Mouse (Mus musculus) intestine, postnatal 0 days (tissue): ENCODE data around the gene Adcy10. TPM values are rescaled to one million over a fixed set of nuclear protein-coding genes. Genes with fewer than 3 reads are reported as not detected.

Experiments
- ATAC-seq: fragments of 200-750 bp; cut with Nextera tagmentation; 2 replicates; pipeline ENCODE4 v1.8.0; 2017; ENCODE audit warnings: mild to moderate bottlenecking, moderate TSS enrichment, moderate library complexity
- H3K27ac ChIP-seq: fragments of 300-500 bp; sonication (generic); 2 replicates; pipeline ENCODE4 v1.5.1; 2014; ENCODE audit warnings: mild to moderate bottlenecking, low read depth, low read length, moderate library complexity
- H3K27me3 ChIP-seq: fragments of 300-500 bp; sonication (generic); replicated peaks from 2 replicates; pipeline ENCODE4 v1.6.1; 2014; ENCODE audit warnings: low read length, mixed read lengths; ENCODE audit not compliant: control insufficient read depth, insufficient read depth
- H3K36me3 ChIP-seq: fragments of 300-500 bp; sonication (generic); 2 replicates; pipeline ENCODE4 v1.6.1; 2014; ENCODE audit warnings: mild to moderate bottlenecking, moderate library complexity; ENCODE audit not compliant: control insufficient read depth, insufficient read depth
- H3K4me1 ChIP-seq: fragments of 300-500 bp; sonication (generic); replicated peaks from 2 replicates; pipeline ENCODE4 v1.6.1; 2014; ENCODE audit warnings: antibody characterized with exemption, low read length, mixed read lengths; ENCODE audit not compliant: control insufficient read depth, insufficient read depth
- H3K4me2 ChIP-seq: fragments of 300-500 bp; sonication (generic); replicated peaks from 2 replicates; pipeline ENCODE4 v1.6.1; 2014; ENCODE audit warnings: low read depth, mild to moderate bottlenecking, moderate library complexity
- H3K4me3 ChIP-seq: fragments of 300-500 bp; sonication (generic); 2 replicates; pipeline ENCODE4 v1.5.1; 2014; ENCODE audit warnings: low read depth, low read length
- H3K9ac ChIP-seq: fragments of 300-500 bp; sonication (generic); 2 replicates; pipeline ENCODE4 v1.6.1; 2014; ENCODE audit warnings: mild to moderate bottlenecking, low read depth, low read length
- H3K9me3 ChIP-seq: fragments of 300-500 bp; sonication (generic); 2 replicates; pipeline ENCODE4 v1.6.1; 2016; ENCODE audit warnings: mixed run types; ENCODE audit not compliant: control insufficient read depth
- CTCF ChIP-seq: sonication (generic); IDR thresholded peaks from 2 replicates; pipeline ENCODE4 v1.5.1; 2016; ENCODE audit warnings: low read depth, mild to moderate bottlenecking, control low read depth, antibody characterized with exemption, moderate library complexity
- WGBS: fragments of 180-500 bp; shearing (Covaris S2); extraction: QIAGEN DNeasy Blood & Tissue Kit; methylation state at CpG from one replicate; pipeline ENCODE4 v1.1.7; 2014; 5-methylcytosine and 5-hydroxymethylcytosine counted together
- polyA plus RNA-seq: library from polyadenylated mRNA; unstranded; fragments of >200 nt; fragmentation: Nextera tagmentation; extraction: Ambion mirVana; gene quantifications from 2 replicates; pipeline ENCODE4 v1.2.1, GENCODE M21; 2015

Adcy10 gene
- polyA plus RNA-seq, 1 experiment from 2014 or later = not detected

GRCm38 (mm10) chr1:165459503-165460181 lies 25.3 kb upstream of the Adcy10 start:
- Histone ChIP-seq H3K9me3 (no peaks in the 10 kb centered on the region), H3K27me3 (no peaks in the 10 kb centered on the region), H3K27ac (peak overlapping the region; percentile 97), H3K9ac (peak overlapping the region; percentile 90), H3K4me3 (peak overlapping the region; percentile 97), H3K4me1 (no peaks in the 10 kb centered on the region), H3K4me2 (peak overlapping the region; percentile 80), H3K36me3 (no peaks in the 10 kb centered on the region)
- TF ChIP-seq CTCF = no peak; the same call in 1 of the 2 replicates
- ATAC-seq = peak; percentile 0
- under 1% methylated on average over 54 of the region's 60 CpGs for WGBS

- peak; percentile 67 for TF ChIP-seq CTCF
- 0% methylated on average over 26 of the region's 37 CpGs for WGBS
- H3K9ac ChIP-seq = peak within 1 kb of the TSS; percentile 90
Measured at GRCm38 (mm10) chr1:165460360-165460800, 24.6 kb upstream of the Adcy10 start, which contains the start of the genes Dcaf6 and Mpc2. Gene Dcaf6 (minus strand): TSS chr1:165460475. Gene Mpc2 (plus strand): TSS chr1:165460637.

GRCm38 (mm10) chr1:165460801-165461377 lies 24.1 kb upstream of the Adcy10 start:
- H3K27me3 ChIP-seq = no peaks in the 10 kb centered on the region
- WGBS = 0% methylated on average over 40 of the region's 41 CpGs
- H3K4me3 ChIP-seq = peak overlapping the region; percentile 97
- no peaks in the 10 kb centered on the region for H3K36me3 ChIP-seq
- H3K9me3 ChIP-seq = no peaks in the 10 kb centered on the region
- ATAC-seq = peak; percentile 95
- peak overlapping the region; percentile 81 for H3K4me2 ChIP-seq
- no peaks in the 10 kb centered on the region for H3K4me1 ChIP-seq
- H3K9ac ChIP-seq = peak overlapping the region; percentile 90
- peak; percentile 73 for TF ChIP-seq CTCF
- H3K27ac ChIP-seq = peak overlapping the region; percentile 97

More at GRCm38 (mm10) chr1:165460360-165460800, 24.6 kb upstream of the Adcy10 start, which contains the start of the genes Dcaf6 and Mpc2:
- peak within 1 kb of the TSS; percentile 97 for H3K4me3 ChIP-seq
- no peaks in the 10 kb centered on the region for H3K36me3 ChIP-seq
- H3K27me3 ChIP-seq = no peaks in the 10 kb centered on the region
- H3K27ac ChIP-seq = peak within 1 kb of the TSS; percentile 97
- no peaks in the 10 kb centered on the region for H3K4me1 ChIP-seq
- H3K4me2 ChIP-seq = peak within 1 kb of the TSS; percentile 81
- peak; percentile 93 for ATAC-seq
- no peaks in the 10 kb centered on the region for H3K9me3 ChIP-seq

GRCm38 (mm10) chr1:165461681-165462080 lies 23.3 kb upstream of the Adcy10 start:
- Histone ChIP-seq H3K36me3 (no peaks in the 10 kb centered on the region), H3K4me1 (no peaks in the 10 kb centered on the region), H3K9ac (peak overlapping the region; percentile 85), H3K4me2 (peak overlapping the region; percentile 81), H3K27ac (peak overlapping the region; percentile 95), H3K27me3 (no peaks in the 10 kb centered on the region), H3K4me3 (peak overlapping the region; percentile 97), H3K9me3 (no peaks in the 10 kb centered on the region)
- WGBS = 1% methylated on average over 9 of the region's 9 CpGs
- ATAC-seq = no peak
- TF ChIP-seq CTCF = no peak

DNA sequence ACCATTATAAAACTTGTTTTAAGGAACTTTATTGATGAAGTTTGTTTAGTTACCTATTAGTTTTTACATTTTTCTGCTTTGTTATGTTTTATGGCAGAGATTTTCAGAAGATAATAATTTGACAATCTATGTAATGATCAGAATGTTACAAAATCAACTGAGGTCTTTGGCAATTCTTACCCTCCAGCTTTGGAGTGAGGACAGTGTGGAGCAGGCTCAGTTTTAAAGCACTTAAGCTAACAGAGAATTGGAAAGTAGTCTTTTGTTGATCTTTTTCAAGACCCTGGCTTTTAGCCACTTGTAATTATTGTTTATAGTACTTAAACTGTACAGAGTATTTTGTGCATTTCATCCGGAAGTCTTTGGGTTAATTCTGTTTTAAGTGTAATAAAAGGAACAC lies 22.1 kb upstream of the Adcy10 start:
- Histone ChIP-seq H3K36me3 (no peaks in the 10 kb centered on the region), H3K27me3 (no peaks in the 10 kb centered on the region), H3K27ac (no peak overlapping the region), H3K4me2 (no peak overlapping the region), H3K4me3 (no peak overlapping the region), H3K9ac (no peak overlapping the region), H3K9me3 (no peaks in the 10 kb centered on the region), H3K4me1 (no peaks in the 10 kb centered on the region)
- WGBS = 69% methylated on average over 1 of the region's 1 CpGs
- no peak for TF ChIP-seq CTCF
- no peak for ATAC-seq

GRCm38 (mm10) chr1:165464574-165464973 lies 20.4 kb upstream of the Adcy10 start:
- Histone ChIP-seq H3K27ac (no peak overlapping the region), H3K4me1 (no peaks in the 10 kb centered on the region), H3K4me3 (no peak overlapping the region), H3K9me3 (no peaks in the 10 kb centered on the region), H3K9ac (no peak overlapping the region), H3K4me2 (no peak overlapping the region), H3K27me3 (no peaks in the 10 kb centered on the region), H3K36me3 (no peaks in the 10 kb centered on the region)
- no peak for TF ChIP-seq CTCF
- WGBS = 39% methylated on average over 3 of the region's 3 CpGs
- no peak for ATAC-seq
